Mouse (Mus musculus) heart, adult 11 months (tissue): ENCODE measurements at regions not wholly inside any gene's neighbourhood (a gene's known extent, or its start where the extent isn't known, plus 50 kb on each side); places are given as distances from the start of the nearest gene placed in this dataset.

ENCODE experiments used
- DNase-seq: peaks from one replicate; pipeline ENCODE4 v3.0.0; 2022

- DNase-seq = peak; percentile 57
These were observed 120.8 kb upstream of the Gm26657 start for GRCm38 (mm10) chr4:56619054-56619453.

DNA sequence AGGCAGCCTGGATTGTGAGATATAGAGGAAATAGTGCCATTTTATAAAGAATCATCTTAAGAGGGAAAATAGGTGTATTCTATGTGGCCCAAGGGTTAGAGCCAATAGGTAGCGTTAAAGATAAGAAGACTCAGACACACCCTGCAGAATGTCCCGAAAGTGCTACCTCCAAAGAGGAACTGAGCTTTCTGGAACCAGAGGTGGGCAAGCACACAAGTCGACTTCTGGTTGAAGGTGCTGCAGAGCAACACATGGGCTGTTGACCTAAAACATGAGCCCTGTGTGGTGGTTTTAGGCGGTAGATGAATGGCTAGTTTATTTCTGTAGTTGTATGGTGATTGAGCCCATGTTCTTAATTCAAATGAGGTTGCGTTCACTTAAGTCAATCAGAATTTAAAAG, 121.4 kb upstream of the Gm26657 start:
- DNase-seq = peak; percentile 40

DNA sequence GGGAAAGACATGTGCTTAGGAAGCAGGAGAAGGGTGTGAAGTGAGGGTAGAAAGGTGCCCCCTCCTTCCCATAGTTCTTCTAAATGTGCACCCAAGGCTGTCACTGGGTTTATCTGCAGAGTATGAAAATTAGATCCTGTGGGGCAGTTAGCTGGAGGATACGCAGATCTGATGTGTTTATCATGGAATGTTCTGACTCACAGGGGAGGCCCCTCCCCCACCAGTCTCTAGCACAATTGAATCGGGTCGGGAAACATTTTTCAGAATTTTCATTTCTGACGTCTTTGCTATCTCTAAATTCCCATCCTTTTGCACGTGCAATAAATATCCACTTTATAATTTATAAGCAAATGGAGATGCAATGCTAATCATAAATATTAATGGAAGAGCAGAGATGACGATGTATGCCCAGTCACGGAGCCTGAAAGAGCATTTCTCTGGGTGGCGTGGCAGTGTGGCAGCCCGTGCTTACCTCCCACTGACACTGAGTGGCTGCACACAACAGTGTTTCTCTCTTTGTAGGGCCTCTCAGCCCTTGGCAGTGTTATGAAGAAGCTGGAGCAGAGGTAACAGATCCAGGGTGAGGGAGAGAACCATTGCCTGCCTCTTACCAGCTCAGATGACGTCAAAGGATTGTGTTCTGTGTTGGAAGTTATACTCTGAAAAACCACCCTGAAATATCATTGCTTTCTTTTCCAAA, 122.1 kb upstream of the Gm26657 start:
- peak; percentile 73 for DNase-seq

- DNase-seq = no peak
These were observed 127.5 kb upstream of the Gm26657 start for GRCm38 (mm10) chr4:56612325-56612724.

GRCm38 (mm10) chr4:56611751-56612150, 128.1 kb upstream of the Gm26657 start:
- DNase-seq = no peak

DNA sequence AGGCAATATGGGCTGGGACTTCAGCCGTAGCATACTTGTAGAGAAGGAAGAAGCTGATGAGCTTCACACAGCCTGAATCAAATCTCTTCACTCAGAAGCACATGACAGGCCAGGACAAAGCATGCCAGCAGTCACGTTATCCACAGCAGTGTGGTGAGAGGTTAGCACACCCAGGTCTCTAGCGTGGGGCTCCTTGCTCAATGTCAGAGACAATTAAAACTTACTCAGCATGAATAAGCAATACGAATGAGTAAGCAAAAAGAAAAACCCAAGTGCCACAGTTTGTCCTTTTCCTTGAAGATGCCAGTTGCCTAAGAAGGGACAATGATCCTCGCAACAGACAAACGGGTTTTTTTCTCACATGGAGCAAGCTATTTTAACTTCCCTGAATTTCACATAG, 129.6 kb upstream of the Gm26657 start:
- no peak for DNase-seq

DNA sequence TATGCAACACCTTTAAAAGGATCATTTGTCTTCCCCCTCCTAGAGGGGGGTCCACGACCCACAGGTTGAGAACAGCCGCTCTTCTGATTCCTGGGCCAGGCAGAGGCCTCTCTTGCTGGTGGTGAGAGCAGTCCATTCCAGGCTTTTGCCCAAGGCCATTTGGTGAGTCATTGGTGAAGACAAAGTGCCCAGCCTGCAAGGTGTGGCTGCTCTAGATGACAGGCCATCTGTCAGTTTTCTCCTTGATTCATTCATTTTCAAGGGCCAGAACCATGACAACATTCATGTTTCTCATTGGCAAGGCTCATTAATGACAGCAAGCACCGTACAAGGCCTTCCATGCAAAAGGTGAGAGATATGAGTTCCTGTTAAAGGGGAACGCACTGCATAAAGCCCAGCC, 131.2 kb upstream of the Gm26657 start:
- no peak for DNase-seq

- no peak for DNase-seq
These were observed 141.5 kb upstream of the Gm26657 start for GRCm38 (mm10) chr4:56598398-56598797.

DNA sequence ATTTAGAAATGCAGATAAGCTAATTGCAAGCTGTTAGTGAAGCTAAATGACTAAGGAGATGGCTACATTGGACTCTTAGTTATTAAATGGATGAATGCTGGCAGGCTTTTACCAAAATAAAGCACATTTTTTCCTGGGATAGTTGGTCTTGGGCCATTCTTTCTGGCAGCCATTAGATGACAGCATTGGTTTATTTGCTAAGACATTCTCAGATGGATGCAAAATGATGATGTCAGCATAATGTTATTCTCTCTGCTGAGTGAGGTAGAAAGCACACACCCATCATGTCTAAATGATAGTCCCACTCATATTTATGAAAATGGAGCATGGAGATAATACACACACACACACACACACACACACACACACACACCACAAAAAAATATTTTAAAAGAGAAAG, 141.9 kb upstream of the Gm26657 start:
- no peak for DNase-seq

GRCm38 (mm10) chr4:56582405-56582804, 157.5 kb upstream of the Gm26657 start:
- no peak for DNase-seq

DNA sequence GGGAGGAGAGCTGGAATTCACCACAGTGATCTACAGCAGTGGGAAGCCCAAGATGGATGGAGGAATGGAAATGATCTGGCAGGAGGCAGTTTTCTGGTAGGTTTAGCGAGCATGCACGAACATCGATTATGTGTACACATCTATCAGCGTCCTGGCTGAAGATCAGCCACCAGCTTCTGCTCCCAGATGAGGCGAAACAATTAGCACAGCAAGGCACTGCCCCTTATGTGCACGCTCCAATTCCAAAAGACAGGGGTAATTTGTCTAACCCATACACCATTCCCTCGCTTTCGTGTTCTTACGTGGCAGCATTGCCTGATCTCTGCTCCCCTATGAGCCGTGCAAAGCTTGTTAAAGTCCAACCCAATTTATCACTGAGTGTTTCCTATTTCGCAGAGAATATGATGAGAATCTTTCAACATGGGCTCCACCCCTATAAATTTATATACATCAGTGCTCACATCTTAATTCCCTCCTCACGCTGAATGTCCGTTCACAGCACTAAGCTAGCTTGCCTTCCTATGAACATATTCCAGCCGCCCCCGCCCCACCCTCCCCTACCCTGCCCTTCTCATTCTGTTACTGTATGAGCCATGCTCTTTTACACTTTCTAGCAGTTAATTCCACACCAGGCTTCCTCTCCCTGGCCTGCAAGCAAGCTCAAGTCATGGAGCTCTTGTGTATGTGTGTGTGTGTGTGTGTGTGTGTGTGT, 162.9 kb upstream of the Gm26657 start:
- no peak for DNase-seq

DNA sequence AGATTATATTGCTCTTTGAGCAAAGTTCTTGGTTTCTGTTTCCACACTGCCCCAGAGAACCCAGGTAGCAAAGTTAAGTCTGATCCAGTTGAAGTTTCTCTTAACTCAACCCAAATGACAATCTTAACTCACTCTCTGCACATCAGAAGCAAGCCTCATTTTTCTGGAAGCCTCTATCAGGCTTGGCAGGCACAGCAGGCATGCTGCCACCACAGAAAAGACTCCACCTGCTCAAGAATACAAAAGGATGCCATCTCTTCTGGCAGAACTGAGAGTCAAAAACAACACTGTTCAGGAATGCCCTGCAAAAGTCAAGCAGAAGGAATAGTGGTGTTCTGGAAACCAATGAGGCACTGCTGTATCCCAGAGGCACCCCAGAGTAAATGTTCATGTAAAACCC, 187.7 kb upstream of the Gm26657 start:
- DNase-seq = no peak

- DNase-seq = no peak
These were observed 206.4 kb upstream of the Gm26657 start for GRCm38 (mm10) chr4:56533344-56533985.

DNA sequence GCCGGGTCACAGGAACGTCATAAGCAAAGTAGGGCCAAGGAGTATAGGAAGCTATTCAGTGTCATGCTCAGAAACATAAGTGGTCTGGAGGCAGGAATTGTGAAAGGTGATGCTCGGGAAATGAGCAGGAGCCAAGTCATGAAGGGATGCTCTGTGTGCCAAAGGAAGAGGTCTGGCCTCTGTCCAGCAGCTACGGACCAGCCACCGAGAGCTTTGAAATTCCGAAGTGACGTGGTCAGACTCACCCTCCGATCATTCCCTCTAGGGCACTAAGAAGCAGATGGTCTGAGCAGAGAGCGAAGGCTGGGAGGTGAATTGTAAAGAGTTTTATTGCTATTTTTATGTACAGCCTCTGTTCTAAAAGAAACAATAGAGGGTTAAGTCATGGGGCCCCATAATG, 206.9 kb upstream of the Gm26657 start:
- no peak for DNase-seq

- no peak for DNase-seq
These were observed 211.3 kb upstream of the Gm26657 start for GRCm38 (mm10) chr4:56528571-56528970.

GRCm38 (mm10) chr4:56524430-56524985, 215.4 kb upstream of the Gm26657 start:
- no peak for DNase-seq

- no peak for DNase-seq
These were observed 232.1 kb upstream of the Gm26657 start for GRCm38 (mm10) chr4:56507770-56508169.

DNA sequence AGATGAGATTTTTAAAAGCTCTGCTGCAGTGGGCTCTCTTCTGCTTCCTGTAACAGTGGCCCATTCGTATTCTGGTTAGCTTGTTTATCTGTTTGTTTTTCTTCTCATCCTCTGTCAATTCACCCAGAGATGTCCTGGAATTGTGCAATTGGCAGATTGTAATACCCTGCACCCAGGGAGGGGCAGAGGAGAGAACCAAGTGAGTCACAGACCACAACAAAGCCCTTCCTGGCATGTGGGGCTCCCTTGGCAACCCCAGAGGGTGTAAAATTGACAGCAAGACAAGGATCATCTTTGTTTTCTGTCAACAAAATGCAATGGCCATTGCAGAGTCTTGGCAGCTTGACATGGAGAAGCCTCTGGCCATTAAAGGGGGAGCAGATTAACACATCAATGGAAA, 233.1 kb upstream of the Gm26657 start:
- DNase-seq = peak; percentile 30

GRCm38 (mm10) chr4:56506067-56506466, 233.8 kb upstream of the Gm26657 start:
- peak; percentile 11 for DNase-seq

DNA sequence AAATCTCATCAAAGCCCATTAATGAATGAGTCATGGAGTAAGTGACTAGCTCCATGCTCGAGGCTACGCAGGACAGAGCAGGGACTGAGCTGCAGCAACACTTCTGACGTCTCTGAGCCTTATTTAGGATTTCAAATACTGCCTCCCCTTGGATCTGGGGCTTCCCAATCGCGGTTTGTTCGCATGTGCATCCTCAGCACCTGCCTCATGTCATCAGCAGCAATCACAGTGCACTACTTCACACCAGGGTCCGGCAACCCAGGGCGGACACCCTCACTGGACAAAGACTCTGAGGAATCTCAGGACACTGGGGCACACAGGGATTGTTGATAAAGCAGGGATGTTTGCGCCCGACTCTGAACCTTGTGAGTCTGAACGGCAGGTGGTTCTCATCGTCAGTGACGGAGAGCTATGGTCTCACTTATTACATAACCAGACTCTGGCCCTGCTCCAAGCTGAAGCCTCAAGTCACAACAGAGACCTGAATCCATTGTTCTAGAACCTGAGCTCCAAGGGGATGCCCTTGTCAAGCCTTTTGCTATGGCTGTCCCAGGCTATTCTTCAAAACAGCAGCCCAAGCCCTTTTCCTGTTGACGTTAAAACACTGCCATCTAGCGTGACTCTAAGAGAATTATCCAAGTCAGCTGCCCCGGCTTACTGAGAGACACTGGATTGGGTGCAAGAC, 247.2 kb upstream of the Gm26657 start:
- peak; percentile 95 for DNase-seq

DNA sequence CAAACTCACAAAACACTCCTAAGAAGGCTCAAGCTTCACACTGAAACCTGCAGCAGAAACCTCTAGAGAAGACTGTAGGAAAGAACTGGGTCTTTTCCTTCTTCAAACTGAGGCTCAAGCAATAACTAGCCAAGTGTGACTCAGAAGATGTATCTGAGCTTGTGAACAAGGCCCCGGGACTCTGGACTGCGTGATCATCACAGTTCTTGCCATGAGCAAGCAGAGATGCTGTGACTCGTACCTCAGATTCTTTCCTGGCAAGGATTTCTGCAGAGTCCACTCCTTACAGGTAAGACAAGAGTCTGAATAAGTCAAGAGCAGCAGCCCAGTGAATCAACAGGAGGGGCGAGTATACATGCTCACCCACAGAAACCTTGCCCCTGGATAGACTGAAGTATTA, 250.5 kb upstream of the Gm26657 start:
- peak; percentile 66 for DNase-seq

- DNase-seq = no peak
These were observed 256.2 kb upstream of the Gm26657 start for GRCm38 (mm10) chr4:56483708-56484107.

- no peak for DNase-seq
These were observed 283.1 kb upstream of the Gm26657 start for GRCm38 (mm10) chr4:56456788-56457187.
